Mouse (Mus musculus) liver, embryonic 14.5 days (tissue): ENCODE measurements around the gene Pik3c2g. TPM values are rescaled to one million over a fixed set of nuclear protein-coding genes. Genes with fewer than 3 reads are reported as not detected.

ENCODE experiments used
- ATAC-seq: fragments of 200-750 bp; cut with Nextera tagmentation; 2 replicates; pipeline ENCODE4 v1.8.0; 2017; ENCODE audit warnings: moderate number of reproducible peaks, mild to moderate bottlenecking, moderate library complexity; ENCODE audit not compliant: insufficient read depth
- DNase-seq, 3 experiments: peaks; one replicate each; pipeline ENCODE4 v3.0.0-alpha.2; 2012 to 2013; ENCODE audit warnings: low read depth in 3 of 3, low spot score in 3 of 3
- H3K27ac ChIP-seq: fragments of 300-500 bp; sonication (generic); 2 replicates; pipeline ENCODE4 v1.5.1; 2014; ENCODE audit warnings: moderate library complexity, mild to moderate bottlenecking, control low read depth, inconsistent platforms
- H3K27me3 ChIP-seq: fragments of 300-500 bp; sonication (generic); 2 replicates; pipeline ENCODE4 v1.6.1; 2014; ENCODE audit warnings: mild to moderate bottlenecking, low read length, moderate library complexity; ENCODE audit not compliant: control insufficient read depth, insufficient read depth
- H3K36me3 ChIP-seq: fragments of 300-500 bp; sonication (generic); replicated peaks from 2 replicates; pipeline ENCODE4 v1.6.1; 2014; ENCODE audit warnings: low read depth; ENCODE audit not compliant: control insufficient read depth, insufficient read depth
- H3K4me1 ChIP-seq, 2 experiments: fragments of 200-500 bp in 1 of 2; fragments of 300-500 bp in 1 of 2; sonication (generic) in 1 of 2; replicated peaks; 2 replicates each; pipeline ENCODE4 v1.6.1; 2012 to 2014; ENCODE audit warnings: antibody characterized with exemption in 1 of 2, inconsistent platforms in 1 of 2, low read length in 1 of 2; ENCODE audit not compliant: control insufficient read depth in 2 of 2, insufficient read depth in 2 of 2
- H3K4me2 ChIP-seq: fragments of 300-500 bp; sonication (generic); 2 replicates; pipeline ENCODE4 v1.6.1; 2014; ENCODE audit warnings: low read depth, mild to moderate bottlenecking, control low read depth, moderate library complexity
- H3K4me3 ChIP-seq, 2 experiments: fragments of 200-500 bp in 1 of 2; fragments of 300-500 bp in 1 of 2; sonication (generic) in 1 of 2; 2 replicates each; pipeline ENCODE4 v1.5.1; 2012 to 2014; ENCODE audit warnings: low read depth in 2 of 2, low read length in 2 of 2, mild to moderate bottlenecking in 2 of 2, control low read depth in 1 of 2, inconsistent platforms in 1 of 2, moderate library complexity in 1 of 2; ENCODE audit not compliant: insufficient read depth in 1 of 2
- H3K9ac ChIP-seq: fragments of 300-500 bp; sonication (generic); replicated peaks from 2 replicates; pipeline ENCODE4 v1.6.1; 2014; ENCODE audit warnings: mild to moderate bottlenecking, control low read depth, moderate library complexity
- H3K9me3 ChIP-seq: fragments of 300-500 bp; sonication (generic); 2 replicates; pipeline ENCODE4 v1.6.1; 2016; ENCODE audit warnings: low read length, mixed read lengths; ENCODE audit not compliant: control insufficient read depth
- CTCF ChIP-seq: IDR thresholded peaks from 2 replicates; pipeline ENCODE4 v1.5.1; 2016; ENCODE audit warnings: antibody characterized with exemption, low read depth, control low read depth
- EP300 ChIP-seq: IDR thresholded peaks from 2 replicates; pipeline ENCODE4 v1.6.1; 2016; ENCODE audit warnings: antibody characterized with exemption, low read depth
- WGBS: fragments of 180-500 bp; shearing (Covaris S2); extraction: QIAGEN DNeasy Blood & Tissue Kit; methylation state at CpG from one replicate; pipeline ENCODE4 v1.1.7; 2014; ENCODE audit not compliant: insufficient replicate concordance; 5-methylcytosine and 5-hydroxymethylcytosine counted together
- polyA plus RNA-seq, 2 experiments: library from polyadenylated mRNA; depleted of rRNA in 1 of 2; stranded (reverse) in 1 of 2; unstranded in 1 of 2; fragments of >200 nt; fragmentation: Nextera tagmentation in 1 of 2; extraction: Ambion mirVana in 1 of 2; gene quantifications; 2 replicates each; pipeline versions ENCODE4 v1.2.1 to v1.2.3; 2012 to 2014

The Pik3c2g gene
- polyA plus RNA-seq (2012; rRNA removed) (0.92 and 1.2 TPM in 2 replicates), polyA plus RNA-seq (2014; fragmentation: Nextera tagmentation; extraction: Ambion mirVana) (1.3 TPM in 2 replicates)

DNA sequence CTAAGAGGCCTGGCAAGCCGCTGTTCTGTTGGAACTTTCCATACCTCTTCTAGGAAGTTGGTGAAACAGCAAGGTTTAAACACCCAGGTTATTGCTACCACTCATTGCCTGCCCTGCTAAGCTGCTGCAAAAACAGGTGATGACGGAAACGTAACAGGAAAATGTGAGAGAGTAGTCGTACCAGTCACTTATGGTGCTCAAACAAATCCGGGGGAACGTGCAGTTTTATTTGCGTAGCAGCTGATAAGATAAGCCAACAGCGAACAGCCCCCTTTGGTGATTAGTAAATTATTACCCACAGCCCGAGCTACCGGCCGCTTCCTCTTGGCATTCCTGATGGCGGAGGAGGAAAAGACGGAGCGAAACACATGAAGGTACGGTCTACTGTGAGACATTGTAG, at the start of gene Pik3c2g:
Gene Pik3c2g (plus strand): TSS at position 330 of the 400 bp plus-strand sequence.
- Histone ChIP-seq H3K9me3 (no peaks in the 10 kb centered on the region), H3K4me3 (peak within 1 kb of the TSS; percentile 18 to 27; a peak in 3 of 4 replicates), H3K4me1 (peaks cover 0 to 2% of the 10 kb centered on the region in 2 experiments; a peak in 2 of 4 replicates), H3K27me3 (no peaks in the 10 kb centered on the region), H3K4me2 (peak within 1 kb of the TSS; percentile 31), H3K36me3 (no peaks in the 10 kb centered on the region), H3K27ac (no peak within 1 kb of the TSS), H3K9ac (no peak within 1 kb of the TSS)
- WGBS: 26% methylated on average over 15 of the region's 15 CpGs
- TF ChIP-seq CTCF (no peak), EP300 (no peak)
- DNase-seq (peak in 1 of 3 experiments; percentile 15), ATAC-seq (peak; percentile 48; the same call in 1 of the 2 replicates)

DNA sequence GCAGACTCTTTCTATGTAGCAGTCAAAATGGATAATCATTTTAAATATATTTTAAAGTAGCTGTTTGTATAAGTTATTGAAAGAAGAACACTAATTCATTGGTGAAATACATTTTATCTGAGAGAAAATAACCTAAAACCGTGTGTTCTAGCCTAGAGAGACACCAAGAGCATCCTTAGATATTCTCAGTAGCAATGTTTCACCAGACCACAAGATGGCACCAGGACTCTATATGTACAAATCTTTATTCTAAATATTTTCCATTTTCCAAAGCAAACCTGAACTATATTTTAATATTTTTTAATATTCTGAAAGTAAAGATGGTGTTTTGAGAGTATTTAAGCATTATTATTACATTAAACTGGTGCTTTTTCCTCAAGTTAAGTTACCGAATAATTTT, 48.6 kb upstream of the Pik3c2g start:
- Histone ChIP-seq H3K4me3 (no peak overlapping the region), H3K27me3 (no peaks in the 10 kb centered on the region), H3K36me3 (no peaks in the 10 kb centered on the region), H3K27ac (no peak overlapping the region), H3K4me2 (no peak overlapping the region), H3K9ac (no peak overlapping the region), H3K4me1 (no peaks in the 10 kb centered on the region), H3K9me3 (no peaks in the 10 kb centered on the region)
- 0 out of 2 replicates have a peak, but pooled peaks have one; percentile 2 for TF ChIP-seq CTCF
- no peak for TF ChIP-seq EP300
- 39% methylated on average over 2 of the region's 2 CpGs for WGBS
- no peak for DNase-seq
- no peak for ATAC-seq

DNA sequence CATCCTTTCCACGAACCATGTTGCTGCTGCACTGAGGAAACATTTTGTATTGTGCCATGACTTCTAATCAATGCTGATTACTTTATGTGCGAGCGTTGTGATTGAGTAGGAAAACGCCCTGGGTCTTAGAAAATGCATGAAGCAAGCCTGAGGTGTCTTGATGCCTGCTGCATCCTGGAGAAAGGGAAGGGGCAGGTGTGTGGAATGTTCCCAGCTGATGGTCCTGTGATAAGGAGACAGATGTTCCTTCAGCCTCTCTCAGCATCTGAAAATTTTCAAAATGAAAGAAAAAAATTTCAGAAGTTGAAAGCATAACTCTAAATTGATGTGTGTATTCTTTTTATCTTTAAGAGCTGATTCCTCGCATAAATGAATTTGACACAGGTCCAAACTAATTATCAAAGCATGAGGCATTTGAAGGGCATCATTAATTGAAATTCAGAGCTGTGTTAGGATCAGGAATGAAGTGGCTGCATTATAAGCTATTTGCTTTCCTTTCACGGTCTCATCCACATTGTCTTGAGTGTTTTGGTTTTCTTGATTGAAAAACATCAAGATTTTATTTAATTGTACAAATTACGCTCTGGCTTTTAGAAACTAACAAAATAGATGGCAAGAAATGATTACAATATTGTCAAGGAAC, 31.4 kb upstream of the Pik3c2g start:
- Histone ChIP-seq H3K9ac (no peak overlapping the region), H3K36me3 (no peaks in the 10 kb centered on the region), H3K4me3 (no peak overlapping the region), H3K4me1 (no peaks in the 10 kb centered on the region), H3K9me3 (no peaks in the 10 kb centered on the region), H3K4me2 (no peak overlapping the region), H3K27me3 (no peaks in the 10 kb centered on the region), H3K27ac (no peak overlapping the region)
- TF ChIP-seq EP300: no peak
- 56% methylated on average over 7 of the region's 7 CpGs for WGBS
- DNase-seq (no peak), ATAC-seq (no peak)

DNA sequence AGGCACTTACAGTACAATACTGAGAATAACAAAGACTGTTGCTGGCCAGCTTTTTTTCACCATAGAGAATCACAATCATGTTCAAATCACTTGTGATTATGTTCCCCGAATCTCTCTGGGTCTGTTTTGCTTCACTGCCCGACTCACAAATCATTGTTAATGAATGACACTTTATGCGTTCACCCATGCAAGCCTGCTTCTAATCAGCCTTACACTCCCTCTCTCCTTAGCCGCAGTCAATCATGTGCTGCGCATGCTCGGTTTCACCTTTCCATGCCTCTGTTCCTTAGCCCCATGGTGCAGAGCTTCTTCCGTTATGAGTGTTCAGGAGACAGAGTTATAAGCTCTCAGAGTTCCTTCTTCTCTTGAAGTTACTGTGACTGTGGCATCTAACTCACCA, 17.8 kb upstream of the Pik3c2g start:
- TF ChIP-seq CTCF (no peak), EP300 (no peak)
- no peaks in the 10 kb centered on the region for H3K27me3 ChIP-seq
- H3K9me3 ChIP-seq: no peaks in the 10 kb centered on the region
- ATAC-seq (no peak), DNase-seq (no peak)
- 63% methylated on average over 7 of the region's 7 CpGs for WGBS
- H3K4me3 ChIP-seq: no peak overlapping the region
- H3K36me3 ChIP-seq: no peaks in the 10 kb centered on the region
- H3K4me2 ChIP-seq: no peak overlapping the region
- no peaks in the 10 kb centered on the region for H3K4me1 ChIP-seq
- no peak overlapping the region for H3K9ac ChIP-seq
- H3K27ac ChIP-seq: no peak overlapping the region

DNA sequence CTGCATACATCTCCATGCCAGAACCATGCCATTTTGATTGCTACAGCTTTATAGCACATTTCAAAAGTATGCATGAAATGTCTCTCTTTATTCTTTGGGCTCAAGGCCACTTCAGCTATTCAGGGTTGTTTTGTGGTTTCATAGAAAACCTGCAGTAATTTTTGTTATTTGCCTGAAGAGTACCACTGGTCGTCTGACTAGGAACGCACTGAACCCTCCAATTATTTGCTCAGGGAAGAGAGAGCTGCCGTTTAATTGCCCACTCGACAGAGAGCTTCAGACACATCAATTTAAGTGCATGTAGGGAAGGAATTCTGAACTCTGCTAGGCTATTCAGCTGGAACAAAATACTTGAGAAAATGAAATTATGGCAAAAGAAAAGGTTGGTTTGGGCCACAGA, 11.2 kb upstream of the Pik3c2g start:
- ATAC-seq (no peak), DNase-seq (no peak)
- no peak for TF ChIP-seq CTCF
- TF ChIP-seq EP300: no peak
- Histone ChIP-seq H3K27ac (no peak overlapping the region), H3K27me3 (no peaks in the 10 kb centered on the region), H3K36me3 (no peaks in the 10 kb centered on the region), H3K4me3 (no peak overlapping the region), H3K9ac (no peak overlapping the region), H3K4me2 (no peak overlapping the region), H3K4me1 (no peaks in the 10 kb centered on the region), H3K9me3 (no peaks in the 10 kb centered on the region)
- 62% methylated on average over 4 of the region's 4 CpGs for WGBS
